Mouse (Mus musculus) neural tube, embryonic 15.5 days (tissue): ENCODE measurements around the gene Esp23. TPM values are rescaled to one million over a fixed set of nuclear protein-coding genes. Genes with fewer than 3 reads are reported as not detected.
"Not testable (repeated sequence)": the region's sequence is repeated elsewhere in the genome, so short reads cannot be mapped to it uniquely, and the experiment has no call there.

ENCODE experiments used
- ATAC-seq: fragments of 200-750 bp; cut with Nextera tagmentation; 2 replicates; pipeline ENCODE4 v1.8.0; 2017; ENCODE audit warnings: mild to moderate bottlenecking, moderate TSS enrichment, moderate library complexity; ENCODE audit not compliant: low FRiP score
- H3K27ac ChIP-seq: fragments of 300-500 bp; sonication (generic); replicated peaks from 2 replicates; pipeline ENCODE4 v1.5.1; 2015; ENCODE audit warnings: mild to moderate bottlenecking, inconsistent platforms
- H3K27me3 ChIP-seq: fragments of 300-500 bp; sonication (generic); replicated peaks from 2 replicates; pipeline ENCODE4 v1.6.1; 2015; ENCODE audit warnings: inconsistent platforms
- H3K36me3 ChIP-seq: fragments of 300-500 bp; sonication (generic); 2 replicates; pipeline ENCODE4 v1.6.1; 2015; ENCODE audit warnings: inconsistent platforms
- H3K4me1 ChIP-seq: fragments of 300-500 bp; sonication (generic); 2 replicates; pipeline ENCODE4 v1.6.1; 2015; ENCODE audit warnings: inconsistent platforms
- H3K4me2 ChIP-seq: fragments of 300-500 bp; sonication (generic); 2 replicates; pipeline ENCODE4 v1.6.1; 2015; ENCODE audit warnings: inconsistent platforms, mild to moderate bottlenecking, moderate library complexity
- H3K4me3 ChIP-seq: fragments of 300-500 bp; sonication (generic); replicated peaks from 2 replicates; pipeline ENCODE4 v1.5.1; 2015; ENCODE audit warnings: mild to moderate bottlenecking, inconsistent platforms
- H3K9ac ChIP-seq: fragments of 300-500 bp; sonication (generic); replicated peaks from 2 replicates; pipeline ENCODE4 v1.6.1; 2015; ENCODE audit warnings: mild to moderate bottlenecking, inconsistent platforms
- H3K9me3 ChIP-seq: fragments of 300-500 bp; sonication (generic); replicated peaks from 2 replicates; pipeline ENCODE4 v1.6.1; 2016; ENCODE audit warnings: inconsistent platforms
- WGBS: fragments of 180-500 bp; shearing (Covaris S2); methylation state at CpG from one replicate; pipeline ENCODE4 v1.1.7; 2015; ENCODE audit warnings: mixed read lengths; 5-methylcytosine and 5-hydroxymethylcytosine counted together
- polyA plus RNA-seq: library from polyadenylated mRNA; unstranded; fragments of >200 nt; fragmentation: Nextera tagmentation; extraction: Ambion mirVana; gene quantifications from 2 replicates; pipeline ENCODE4 v1.2.1, GENCODE M21; 2015

Esp23 gene
- not detected in 2 replicates for polyA plus RNA-seq

DNA sequence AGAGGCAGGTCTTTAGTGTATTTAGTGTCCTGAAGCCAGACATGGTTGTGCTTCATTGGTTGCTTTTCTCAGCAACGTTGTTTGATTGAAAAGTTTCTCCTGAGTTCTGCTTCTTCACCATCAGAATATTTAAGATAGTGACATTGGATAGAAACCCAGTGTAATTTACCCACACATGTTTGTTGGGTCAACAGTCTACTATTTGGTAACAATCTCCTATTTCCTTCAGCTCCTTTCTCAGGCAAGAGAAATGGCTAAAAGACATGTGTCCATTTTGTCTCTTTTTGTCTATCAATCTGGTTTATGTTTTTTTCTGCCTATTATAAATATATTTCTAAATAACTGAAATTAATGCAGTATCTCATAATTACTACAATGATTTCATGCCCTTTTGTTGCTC, at the start of gene Esp23:
Gene Esp23, minus strand, starts transcription at position 101 of the 400 bp plus-strand sequence.
- H3K27ac ChIP-seq: no peak within 1 kb of the TSS
- H3K36me3 ChIP-seq: no peaks in the 10 kb centered on the region
- no peaks in the 10 kb centered on the region for H3K27me3 ChIP-seq
- no peak within 1 kb of the TSS for H3K4me2 ChIP-seq
- H3K4me1 ChIP-seq: no peaks in the 10 kb centered on the region
- H3K9me3 ChIP-seq: peaks cover 7% of the 10 kb centered on the region; the same call in 1 of the 2 replicates
- no peak for ATAC-seq
- H3K9ac ChIP-seq: no peak within 1 kb of the TSS
- 51% methylated on average over 1 of the region's 1 CpGs for whole genome bisulfite sequencing
- H3K4me3 ChIP-seq: no peak within 1 kb of the TSS

DNA sequence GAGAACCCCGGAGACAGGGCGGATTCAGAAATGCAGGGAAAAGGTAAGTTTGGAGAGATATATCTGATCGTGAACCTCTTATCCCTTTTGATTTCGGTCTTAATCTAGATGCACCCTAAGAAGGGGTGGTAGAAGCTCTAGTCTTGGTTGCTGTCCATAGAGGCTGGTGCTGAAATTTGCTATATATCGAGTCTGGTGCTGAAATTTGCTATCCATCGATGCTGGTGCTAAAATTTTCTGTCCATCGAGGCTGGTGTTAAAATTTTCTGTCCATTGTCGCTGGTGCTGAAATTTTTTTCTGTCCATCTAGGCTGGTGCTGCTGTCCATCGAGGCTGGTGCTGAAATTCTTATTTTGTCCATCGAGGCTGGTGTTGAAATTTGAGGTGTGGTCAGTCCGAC, 30.3 kb upstream of the Esp23 start:
- H3K4me3 ChIP-seq, H3K36me3 ChIP-seq, H3K9ac ChIP-seq, H3K4me1 ChIP-seq, H3K27me3 ChIP-seq, H3K4me2 ChIP-seq, H3K27ac ChIP-seq, ATAC-seq: not testable (repeated sequence)
- peaks cover 20% of the 10 kb centered on the region; the same call in 1 of the 2 replicates for H3K9me3 ChIP-seq
- WGBS: 80% methylated on average over 11 of the region's 11 CpGs

DNA sequence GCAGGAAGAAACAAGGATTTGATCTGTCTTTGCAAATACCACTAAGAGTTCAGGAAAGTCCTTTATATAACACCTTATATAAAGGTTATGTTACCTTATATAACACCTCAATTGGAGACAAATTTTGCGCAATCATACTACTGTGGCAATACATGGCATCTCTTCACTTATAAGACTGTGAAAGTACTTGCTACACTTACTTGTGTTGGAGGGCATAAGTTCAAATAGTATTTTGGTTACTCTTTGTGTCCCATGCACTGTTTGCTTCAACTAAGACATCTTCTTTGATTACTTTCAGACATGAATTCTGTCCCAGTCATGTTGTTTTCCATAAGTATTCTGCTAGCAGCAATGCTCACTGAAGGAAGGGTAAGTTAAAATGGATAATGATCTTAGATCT, 18.2 kb upstream of the Esp23 start, which contains the start of gene Esp22:
Gene Esp22, plus strand, starts transcription at position 301 of the 400 bp plus-strand sequence.
- ATAC-seq: no peak
- H3K27me3 ChIP-seq: no peaks in the 10 kb centered on the region
- no peaks in the 10 kb centered on the region for H3K36me3 ChIP-seq
- no peak within 1 kb of the TSS for H3K4me2 ChIP-seq
- H3K4me3 ChIP-seq: no peak within 1 kb of the TSS
- no peak within 1 kb of the TSS for H3K27ac ChIP-seq
- no peak within 1 kb of the TSS for H3K9ac ChIP-seq
- WGBS: 94% methylated on average over 1 of the region's 1 CpGs
- H3K4me1 ChIP-seq: no peaks in the 10 kb centered on the region
- H3K9me3 ChIP-seq: 0 out of 2 replicates have a peak, but pooled peaks cover 7% of the 10 kb centered on the region

DNA sequence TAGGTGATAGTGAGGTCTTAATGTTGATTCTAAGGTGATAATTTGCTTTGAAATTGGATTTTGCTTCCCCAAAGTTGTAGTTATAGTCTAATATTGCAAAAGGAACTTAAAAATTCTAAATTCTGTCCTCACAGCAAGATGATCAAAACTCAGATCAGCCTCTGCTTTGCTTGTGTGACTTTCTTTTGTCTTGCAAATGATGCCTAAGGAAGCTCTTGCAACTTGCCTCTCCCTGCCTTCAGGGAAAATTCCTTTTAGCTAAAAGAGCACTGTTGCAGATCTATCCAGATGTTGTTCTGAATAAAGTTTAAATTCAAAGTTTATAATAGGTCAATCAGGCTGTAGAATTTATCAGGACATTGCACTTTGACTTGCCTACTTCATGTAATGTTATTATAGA, 13.2 kb downstream of the Esp23 start:
- H3K36me3 ChIP-seq: no peaks in the 10 kb centered on the region
- no peaks in the 10 kb centered on the region for H3K27me3 ChIP-seq
- H3K4me2 ChIP-seq: no peak overlapping the region
- no peak for ATAC-seq
- H3K27ac ChIP-seq: no peak overlapping the region
- no peak overlapping the region for H3K4me3 ChIP-seq
- H3K4me1 ChIP-seq: no peaks in the 10 kb centered on the region
- H3K9ac ChIP-seq: no peak overlapping the region
- H3K9me3 ChIP-seq: peaks cover 21% of the 10 kb centered on the region; the same call in 1 of the 2 replicates

DNA sequence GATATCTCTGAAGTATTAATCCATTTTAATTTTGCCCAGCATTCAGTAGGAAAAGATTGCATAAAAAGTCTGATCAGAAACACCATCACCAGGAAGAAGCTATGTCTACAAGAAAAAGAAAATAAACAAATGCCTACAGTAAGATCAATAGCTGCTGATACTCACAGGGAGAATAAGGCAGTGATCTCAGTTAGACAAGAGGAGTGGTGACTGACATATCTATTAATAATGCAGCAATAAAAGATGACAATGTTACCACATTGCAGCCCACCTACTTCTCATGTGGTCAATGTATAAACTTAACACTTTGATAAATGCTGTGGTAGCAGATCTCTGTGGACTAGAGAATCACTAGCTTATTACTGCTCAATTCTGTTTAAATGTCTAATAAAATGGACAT, 33.6 kb downstream of the Esp23 start, which contains the start of gene Gm21903:
Gene Gm21903, minus strand, starts transcription at position 101 of the 400 bp plus-strand sequence.
- no peaks in the 10 kb centered on the region for H3K36me3 ChIP-seq
- H3K27ac ChIP-seq: no peak within 1 kb of the TSS
- H3K27me3 ChIP-seq: no peaks in the 10 kb centered on the region
- no peaks in the 10 kb centered on the region for H3K4me1 ChIP-seq
- H3K4me3 ChIP-seq: no peak within 1 kb of the TSS
- peaks cover 5% of the 10 kb centered on the region; the same call in 1 of the 2 replicates for H3K9me3 ChIP-seq
- ATAC-seq: no peak
- H3K4me2 ChIP-seq: no peak within 1 kb of the TSS
- H3K9ac ChIP-seq: no peak within 1 kb of the TSS

DNA sequence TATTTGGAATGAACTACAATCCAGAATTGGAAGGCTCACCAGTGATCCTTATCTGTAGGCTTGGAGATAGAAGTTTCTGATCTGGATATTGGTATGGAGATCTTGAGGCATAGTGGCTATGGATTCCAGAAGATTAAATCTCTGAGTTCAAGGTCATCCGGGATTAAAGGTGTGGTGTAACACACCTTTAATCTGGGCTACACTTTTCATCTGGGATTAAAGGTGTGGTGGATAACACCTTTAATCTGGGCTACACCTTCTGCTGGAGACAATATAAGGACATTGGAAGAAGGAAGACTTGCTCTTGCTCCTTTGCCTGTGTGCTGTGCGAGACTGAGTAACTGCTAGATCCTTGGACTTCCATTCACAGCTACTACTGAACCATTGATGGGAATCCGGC, 40.4 kb downstream of the Esp23 start, which contains the start of gene Esp24:
Gene Esp24, plus strand, starts transcription at position 301 of the 400 bp plus-strand sequence.
- not testable (repeated sequence) for H3K4me1 ChIP-seq, H3K27me3 ChIP-seq, H3K9me3 ChIP-seq, H3K27ac ChIP-seq, H3K4me3 ChIP-seq, H3K36me3 ChIP-seq, H3K4me2 ChIP-seq, ATAC-seq, H3K9ac ChIP-seq
- WGBS: 91% methylated on average over 3 of the region's 3 CpGs

Other genes with a start within 250 kb of the Esp23 start
- not detected in 2 replicates for gene Esp24, start 40.3 kb downstream of the Esp23 start, polyA plus RNA-seq
- not detected in 2 replicates for gene Gm21903, start 33.7 kb downstream of the Esp23 start, polyA plus RNA-seq
- gene Esp22, start 18.3 kb upstream of the Esp23 start, polyA plus RNA-seq: not detected in 2 replicates